Mouse (Mus musculus): Measurements from ENCODE around the gene Gm6676.
"Not testable (repeated sequence)": the region's sequence is repeated elsewhere in the genome, so short reads cannot be mapped to it uniquely, and the experiment has no call there.

Gm6676 gene

DNA sequence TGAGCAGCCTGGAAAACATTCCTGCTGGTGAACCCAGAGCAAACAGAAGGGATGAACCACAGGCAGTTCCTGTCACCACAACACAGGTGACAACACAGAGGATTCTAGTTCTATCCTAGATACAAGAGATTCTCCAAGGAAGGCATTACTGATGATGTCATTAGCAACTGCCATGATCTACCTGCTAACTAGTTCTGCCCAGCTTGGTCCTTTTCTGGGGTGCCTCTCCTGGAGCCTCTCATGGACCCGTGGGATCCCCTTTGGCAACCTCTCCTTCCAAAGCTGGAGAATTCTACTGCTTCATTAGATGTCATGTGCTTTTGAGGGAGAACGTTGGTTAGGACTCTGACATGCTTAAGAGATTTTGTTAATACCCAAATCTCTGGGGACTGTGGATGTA, at the start of gene Gm6676:
TSS of gene Gm6676 (minus strand) at position 101 of the 400 bp plus-strand sequence.
- DNase-seq (ENCODE audit: low spot score in 2 of 2) = not testable (repeated sequence)

DNA sequence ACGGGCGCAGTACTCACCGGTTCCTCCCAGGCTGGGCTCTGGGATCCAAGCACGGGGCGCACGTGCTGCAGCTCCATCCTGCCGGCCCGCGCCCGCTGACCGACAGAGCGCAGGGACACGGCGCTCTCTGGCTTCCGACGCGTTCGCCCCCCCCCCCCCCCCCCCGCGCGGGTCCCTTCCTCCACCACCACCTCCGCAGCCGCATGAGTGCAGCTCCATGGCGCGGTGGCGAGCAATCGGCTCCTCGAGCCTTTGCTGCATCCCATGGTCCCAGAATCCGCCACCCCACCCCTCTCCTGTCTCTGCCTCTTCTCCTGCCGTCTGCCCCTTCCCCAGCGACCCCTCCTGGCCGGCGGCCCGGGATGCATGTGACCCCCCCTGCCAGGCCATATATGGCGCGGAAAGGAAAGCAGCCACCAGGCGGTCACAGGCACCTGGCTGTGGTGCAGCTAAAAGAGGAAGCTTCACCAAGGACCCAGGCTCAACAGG, 49.3 kb upstream of the Gm6676 start, which contains the start of gene Gm3512:
TSS of gene Gm3512 (minus strand) at position 51 of the 489 bp plus-strand sequence.
- DNase-seq (ENCODE audit: low spot score in 2 of 2) = peak in 1 of 2 experiments; percentile 4

DNA sequence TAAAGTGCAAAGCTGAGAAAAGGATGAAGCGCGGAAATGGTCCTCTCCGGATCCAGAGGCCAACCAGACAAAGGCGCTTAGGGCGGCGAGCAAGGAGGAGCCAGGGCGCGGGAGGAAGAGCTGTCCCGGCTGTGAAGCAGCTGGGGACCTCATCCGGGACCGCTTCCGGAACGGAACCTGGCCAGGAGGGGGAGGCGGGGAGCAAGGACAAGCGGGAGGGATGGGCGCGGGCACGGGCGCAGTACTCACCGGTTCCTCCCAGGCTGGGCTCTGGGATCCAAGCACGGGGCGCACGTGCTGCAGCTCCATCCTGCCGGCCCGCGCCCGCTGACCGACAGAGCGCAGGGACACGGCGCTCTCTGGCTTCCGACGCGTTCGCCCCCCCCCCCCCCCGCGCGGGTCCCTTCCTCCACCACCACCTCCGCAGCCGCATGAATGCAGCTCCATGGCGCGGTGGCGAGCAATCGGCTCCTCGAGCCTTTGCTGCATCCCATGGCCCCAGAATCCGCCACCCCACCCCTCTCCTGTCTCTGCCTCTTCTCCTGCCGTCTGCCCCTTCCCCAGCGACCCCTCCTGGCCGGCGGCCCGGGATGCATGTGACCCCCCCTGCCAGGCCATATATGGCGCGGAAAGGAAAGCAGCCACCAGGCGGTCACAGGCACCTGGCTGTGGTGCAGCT, 19.9 kb downstream of the Gm6676 start:
- peak in 1 of 2 experiments; percentile 30 for DNase-seq (ENCODE audit: low spot score in 2 of 2)

DNA sequence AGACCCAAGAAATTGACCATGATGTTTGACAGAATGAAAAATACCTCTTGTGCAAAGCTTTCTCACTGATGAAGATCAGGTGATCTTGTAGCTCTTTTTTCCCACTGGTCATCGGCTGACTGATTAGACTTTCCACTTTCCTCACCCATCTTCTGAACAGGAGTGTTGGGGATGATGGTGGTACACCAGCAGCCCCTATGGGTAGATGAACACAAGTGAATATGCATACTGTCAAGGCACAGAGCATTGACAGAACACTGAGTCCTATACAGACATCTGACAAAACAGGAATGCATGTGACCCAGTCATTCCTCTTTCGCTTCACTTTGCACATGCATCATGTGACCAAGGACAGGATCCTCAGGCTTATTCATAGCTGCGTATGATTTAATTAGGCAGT, 24.7 kb downstream of the Gm6676 start, which contains the start of gene Gm3696:
TSS of gene Gm3696 (minus strand) at position 101 of the 400 bp plus-strand sequence.
- DNase-seq (ENCODE audit: low spot score in 2 of 2) = not testable (repeated sequence)
